Mouse (Mus musculus) liver, embryonic 15.5 days (tissue): Measurements from ENCODE around the gene Spns2. TPM values are rescaled to one million over a fixed set of nuclear protein-coding genes. Genes with fewer than 3 reads are reported as not detected.

Experiments used
- ATAC-seq: fragments of 200-750 bp; cut with Nextera tagmentation; 2 replicates; pipeline ENCODE4 v1.8.0; 2017; ENCODE audit warnings: moderate number of reproducible peaks, mild to moderate bottlenecking, moderate library complexity; ENCODE audit not compliant: insufficient read depth
- H3K27ac ChIP-seq: fragments of 300-500 bp; sonication (generic); replicated peaks from 2 replicates; pipeline ENCODE4 v1.5.1; 2015; ENCODE audit warnings: mild to moderate bottlenecking, inconsistent platforms
- H3K27me3 ChIP-seq: fragments of 300-500 bp; sonication (generic); 2 replicates; pipeline ENCODE4 v1.6.1; 2015; ENCODE audit warnings: mild to moderate bottlenecking, inconsistent platforms
- H3K36me3 ChIP-seq: fragments of 300-500 bp; sonication (generic); replicated peaks from 2 replicates; pipeline ENCODE4 v1.6.1; 2015; ENCODE audit warnings: moderate library complexity, mild to moderate bottlenecking, inconsistent platforms
- H3K4me1 ChIP-seq: fragments of 300-500 bp; sonication (generic); replicated peaks from 2 replicates; pipeline ENCODE4 v1.6.1; 2015; ENCODE audit warnings: inconsistent platforms
- H3K4me2 ChIP-seq: fragments of 300-500 bp; sonication (generic); 2 replicates; pipeline ENCODE4 v1.6.1; 2015; ENCODE audit warnings: moderate library complexity, mild to moderate bottlenecking, inconsistent platforms
- H3K4me3 ChIP-seq: fragments of 300-500 bp; sonication (generic); replicated peaks from 2 replicates; pipeline ENCODE4 v1.5.1; 2015; ENCODE audit warnings: mild to moderate bottlenecking, inconsistent platforms
- H3K9ac ChIP-seq: fragments of 300-500 bp; sonication (generic); 2 replicates; pipeline ENCODE4 v1.6.1; 2015; ENCODE audit warnings: moderate library complexity, mild to moderate bottlenecking, inconsistent platforms
- H3K9me3 ChIP-seq: fragments of 300-500 bp; sonication (generic); replicated peaks from 2 replicates; pipeline ENCODE4 v1.6.1; 2016; ENCODE audit warnings: inconsistent platforms
- WGBS: fragments of 180-500 bp; shearing (Covaris S2); methylation state at CpG from one replicate; pipeline ENCODE4 v1.1.7; 2015; ENCODE audit warnings: mixed read lengths; ENCODE audit not compliant: insufficient replicate concordance; 5-methylcytosine and 5-hydroxymethylcytosine counted together
- polyA plus RNA-seq: library from polyadenylated mRNA; unstranded; fragments of >200 nt; fragmentation: Nextera tagmentation; extraction: Ambion mirVana; gene quantifications from 2 replicates; pipeline ENCODE4 v1.2.1, GENCODE M21; 2015

Spns2 gene
- polyA plus RNA-seq, 1 experiment from 2014 or later, result 4.1 TPM

GRCm38 (mm10) chr11:72521598-72522541, 32.2 kb upstream of the Spns2 start:
- no peak overlapping the region for H3K27ac ChIP-seq
- H3K4me3 ChIP-seq, result no peak overlapping the region
- WGBS, result 64% methylated on average over 5 of the region's 5 CpGs
- no peak overlapping the region for H3K9ac ChIP-seq
- ATAC-seq, result no peak
- H3K36me3 ChIP-seq, result no peaks in the 10 kb centered on the region
- no peaks in the 10 kb centered on the region for H3K27me3 ChIP-seq
- no peaks in the 10 kb centered on the region for H3K9me3 ChIP-seq
- no peak overlapping the region for H3K4me2 ChIP-seq
- no peaks in the 10 kb centered on the region for H3K4me1 ChIP-seq

- ATAC-seq, result no peak
- Histone ChIP-seq H3K27me3 (no peaks in the 10 kb centered on the region), H3K9me3 (no peaks in the 10 kb centered on the region), H3K4me1 (no peaks in the 10 kb centered on the region), H3K4me2 (no peak overlapping the region), H3K9ac (no peak overlapping the region), H3K36me3 (no peaks in the 10 kb centered on the region), H3K27ac (no peak overlapping the region), H3K4me3 (no peak overlapping the region)
- WGBS, result 44% methylated on average over 3 of the region's 3 CpGs
These were observed 30.2 kb upstream of the Spns2 start for GRCm38 (mm10) chr11:72519895-72520294.

GRCm38 (mm10) chr11:72519189-72519588, 29.5 kb upstream of the Spns2 start:
- WGBS, result 43% methylated on average over 4 of the region's 4 CpGs
- H3K4me1 ChIP-seq, result no peaks in the 10 kb centered on the region
- H3K27ac ChIP-seq, result no peak overlapping the region
- no peak overlapping the region for H3K4me2 ChIP-seq
- no peak overlapping the region for H3K4me3 ChIP-seq
- H3K27me3 ChIP-seq, result no peaks in the 10 kb centered on the region
- no peak overlapping the region for H3K9ac ChIP-seq
- ATAC-seq, result no peak
- H3K36me3 ChIP-seq, result no peaks in the 10 kb centered on the region
- no peaks in the 10 kb centered on the region for H3K9me3 ChIP-seq

GRCm38 (mm10) chr11:72518449-72518848, 28.7 kb upstream of the Spns2 start:
- WGBS, result 41% methylated on average over 2 of the region's 2 CpGs
- Histone ChIP-seq H3K4me3 (no peak overlapping the region), H3K36me3 (no peaks in the 10 kb centered on the region), H3K27ac (no peak overlapping the region), H3K9me3 (no peaks in the 10 kb centered on the region), H3K4me1 (no peaks in the 10 kb centered on the region), H3K4me2 (no peak overlapping the region), H3K27me3 (no peaks in the 10 kb centered on the region), H3K9ac (no peak overlapping the region)
- no peak for ATAC-seq

GRCm38 (mm10) chr11:72514967-72515366, 25.3 kb upstream of the Spns2 start:
- Histone ChIP-seq H3K9ac (no peak overlapping the region), H3K27me3 (no peaks in the 10 kb centered on the region), H3K9me3 (no peaks in the 10 kb centered on the region), H3K36me3 (no peaks in the 10 kb centered on the region), H3K4me3 (no peak overlapping the region), H3K27ac (no peak overlapping the region), H3K4me1 (no peaks in the 10 kb centered on the region), H3K4me2 (no peak overlapping the region)
- 61% methylated on average over 3 of the region's 3 CpGs for WGBS
- no peak for ATAC-seq

GRCm38 (mm10) chr11:72508651-72509050, 18.9 kb upstream of the Spns2 start:
- Histone ChIP-seq H3K4me3 (no peak overlapping the region), H3K36me3 (no peaks in the 10 kb centered on the region), H3K9ac (no peak overlapping the region), H3K4me1 (no peaks in the 10 kb centered on the region), H3K27ac (no peak overlapping the region), H3K9me3 (no peaks in the 10 kb centered on the region), H3K4me2 (no peak overlapping the region), H3K27me3 (no peaks in the 10 kb centered on the region)
- no peak for ATAC-seq
- 77% methylated on average over 5 of the region's 5 CpGs for WGBS

- Histone ChIP-seq H3K4me2 (no peak overlapping the region), H3K36me3 (no peaks in the 10 kb centered on the region), H3K9me3 (no peaks in the 10 kb centered on the region), H3K4me3 (no peak overlapping the region), H3K9ac (no peak overlapping the region), H3K4me1 (0 out of 2 replicates have a peak, but pooled peaks cover 4% of the 10 kb centered on the region), H3K27me3 (no peaks in the 10 kb centered on the region), H3K27ac (no peak overlapping the region)
- ATAC-seq, result no peak
These were observed 17.9 kb upstream of the Spns2 start for GRCm38 (mm10) chr11:72507651-72508050.

- no peak for ATAC-seq
- no peak overlapping the region for H3K4me3 ChIP-seq
- H3K4me1 ChIP-seq, result 0 out of 2 replicates have a peak, but pooled peaks cover 4% of the 10 kb centered on the region
- 51% methylated on average over 10 of the region's 10 CpGs for WGBS
- no peak overlapping the region for H3K27ac ChIP-seq
- H3K36me3 ChIP-seq, result no peaks in the 10 kb centered on the region
- H3K9ac ChIP-seq, result no peak overlapping the region
- H3K9me3 ChIP-seq, result no peaks in the 10 kb centered on the region
- no peaks in the 10 kb centered on the region for H3K27me3 ChIP-seq
- no peak overlapping the region for H3K4me2 ChIP-seq
These were observed 14.5 kb upstream of the Spns2 start for GRCm38 (mm10) chr11:72504016-72504797.

GRCm38 (mm10) chr11:72503501-72503921, 13.8 kb upstream of the Spns2 start:
- H3K9ac ChIP-seq, result no peak overlapping the region
- H3K27me3 ChIP-seq, result no peaks in the 10 kb centered on the region
- H3K4me1 ChIP-seq, result 0 out of 2 replicates have a peak, but pooled peaks cover 4% of the 10 kb centered on the region
- H3K4me3 ChIP-seq, result no peak overlapping the region
- H3K27ac ChIP-seq, result no peak overlapping the region
- H3K36me3 ChIP-seq, result no peaks in the 10 kb centered on the region
- 48% methylated on average over 5 of the region's 5 CpGs for WGBS
- no peak overlapping the region for H3K4me2 ChIP-seq
- ATAC-seq, result no peak
- no peaks in the 10 kb centered on the region for H3K9me3 ChIP-seq

GRCm38 (mm10) chr11:72502236-72502635, 12.5 kb upstream of the Spns2 start:
- Histone ChIP-seq H3K9me3 (no peaks in the 10 kb centered on the region), H3K27ac (no peak overlapping the region), H3K9ac (no peak overlapping the region), H3K27me3 (0 out of 2 replicates have a peak, but pooled peaks cover 5% of the 10 kb centered on the region), H3K4me3 (no peak overlapping the region), H3K36me3 (no peaks in the 10 kb centered on the region), H3K4me2 (no peak overlapping the region), H3K4me1 (0 out of 2 replicates have a peak, but pooled peaks cover 4% of the 10 kb centered on the region)
- WGBS, result 43% methylated on average over 8 of the region's 8 CpGs
- ATAC-seq, result no peak

- H3K9ac ChIP-seq, result no peak overlapping the region
- H3K27me3 ChIP-seq, result 0 out of 2 replicates have a peak, but pooled peaks cover 5% of the 10 kb centered on the region
- no peaks in the 10 kb centered on the region for H3K36me3 ChIP-seq
- no peak overlapping the region for H3K27ac ChIP-seq
- 34% methylated on average over 5 of the region's 5 CpGs for WGBS
- H3K4me3 ChIP-seq, result no peak overlapping the region
- no peak overlapping the region for H3K4me2 ChIP-seq
- no peak for ATAC-seq
- 0 out of 2 replicates have a peak, but pooled peaks cover 4% of the 10 kb centered on the region for H3K4me1 ChIP-seq
- H3K9me3 ChIP-seq, result no peaks in the 10 kb centered on the region
These were observed 11.8 kb upstream of the Spns2 start for GRCm38 (mm10) chr11:72501426-72502002.
